Mouse (Mus musculus) kidney, embryonic 14.5 days (tissue): ENCODE measurements around the gene Ifitm10. TPM values are rescaled to one million over a fixed set of nuclear protein-coding genes. Genes with fewer than 3 reads are reported as not detected.
"Not testable (repeated sequence)": the region's sequence is repeated elsewhere in the genome, so short reads cannot be mapped to it uniquely, and the experiment has no call there.

ENCODE experiments used
- ATAC-seq: fragments of 200-750 bp; cut with Nextera tagmentation; 2 replicates; pipeline ENCODE4 v1.8.0; 2017; ENCODE audit warnings: moderate number of reproducible peaks, mild to moderate bottlenecking, moderate TSS enrichment, moderate library complexity; ENCODE audit not compliant: low FRiP score, low TSS enrichment
- H3K27ac ChIP-seq: fragments of 300-500 bp; sonication (generic); 2 replicates; pipeline ENCODE4 v1.5.1; 2014; ENCODE audit warnings: low read depth, mild to moderate bottlenecking, low read length, moderate library complexity, mixed read lengths
- H3K27me3 ChIP-seq: fragments of 300-500 bp; sonication (generic); 2 replicates; pipeline ENCODE4 v1.6.1; 2014; ENCODE audit warnings: mild to moderate bottlenecking, low read length; ENCODE audit not compliant: control insufficient read depth, insufficient read depth
- H3K36me3 ChIP-seq: fragments of 300-500 bp; sonication (generic); 2 replicates; pipeline ENCODE4 v1.6.1; 2014; ENCODE audit warnings: low read length, mixed read lengths; ENCODE audit not compliant: control insufficient read depth, insufficient read depth
- H3K4me1 ChIP-seq: fragments of 300-500 bp; sonication (generic); 2 replicates; pipeline ENCODE4 v1.6.1; 2014; ENCODE audit warnings: low read length, mixed read lengths; ENCODE audit not compliant: control insufficient read depth, insufficient read depth
- H3K4me2 ChIP-seq: fragments of 300-500 bp; sonication (generic); replicated peaks from 2 replicates; pipeline ENCODE4 v1.6.1; 2014; ENCODE audit warnings: low read depth, mild to moderate bottlenecking, low read length
- H3K4me3 ChIP-seq: fragments of 300-500 bp; sonication (generic); 2 replicates; pipeline ENCODE4 v1.5.1; 2014; ENCODE audit warnings: mild to moderate bottlenecking, low read length
- H3K9ac ChIP-seq: fragments of 300-500 bp; sonication (generic); 2 replicates; pipeline ENCODE4 v1.6.1; 2014; ENCODE audit warnings: low read depth, mild to moderate bottlenecking, low read length, moderate library complexity
- H3K9me3 ChIP-seq: fragments of 300-500 bp; sonication (generic); 2 replicates; pipeline ENCODE4 v1.6.1; 2016; ENCODE audit warnings: low read length; ENCODE audit not compliant: control insufficient read depth
- WGBS: fragments of 180-500 bp; shearing (Covaris S2); extraction: QIAGEN DNeasy Blood & Tissue Kit; methylation state at CpG from one replicate; pipeline ENCODE4 v1.1.7; 2014; 5-methylcytosine and 5-hydroxymethylcytosine counted together
- polyA plus RNA-seq: library from polyadenylated mRNA; unstranded; fragments of >200 nt; fragmentation: Nextera tagmentation; extraction: Ambion mirVana; gene quantifications from 2 replicates; pipeline ENCODE4 v1.2.1, GENCODE M21; 2014

Ifitm10 gene
- polyA plus RNA-seq, 1 experiment from 2014 or later: 1.4 TPM

GRCm38 (mm10) chr7:142328507-142328906 lies 45.0 kb downstream of the Ifitm10 start:
- H3K9ac ChIP-seq: no peak overlapping the region
- no peaks in the 10 kb centered on the region for H3K27me3 ChIP-seq
- H3K9me3 ChIP-seq: no peaks in the 10 kb centered on the region
- H3K4me3 ChIP-seq: no peak overlapping the region
- peaks cover 18% of the 10 kb centered on the region for H3K4me1 ChIP-seq
- H3K4me2 ChIP-seq: no peak overlapping the region
- ATAC-seq: no peak
- 45% methylated on average over 3 of the region's 3 CpGs for WGBS
- no peaks in the 10 kb centered on the region for H3K36me3 ChIP-seq
- H3K27ac ChIP-seq: no peak overlapping the region

DNA sequence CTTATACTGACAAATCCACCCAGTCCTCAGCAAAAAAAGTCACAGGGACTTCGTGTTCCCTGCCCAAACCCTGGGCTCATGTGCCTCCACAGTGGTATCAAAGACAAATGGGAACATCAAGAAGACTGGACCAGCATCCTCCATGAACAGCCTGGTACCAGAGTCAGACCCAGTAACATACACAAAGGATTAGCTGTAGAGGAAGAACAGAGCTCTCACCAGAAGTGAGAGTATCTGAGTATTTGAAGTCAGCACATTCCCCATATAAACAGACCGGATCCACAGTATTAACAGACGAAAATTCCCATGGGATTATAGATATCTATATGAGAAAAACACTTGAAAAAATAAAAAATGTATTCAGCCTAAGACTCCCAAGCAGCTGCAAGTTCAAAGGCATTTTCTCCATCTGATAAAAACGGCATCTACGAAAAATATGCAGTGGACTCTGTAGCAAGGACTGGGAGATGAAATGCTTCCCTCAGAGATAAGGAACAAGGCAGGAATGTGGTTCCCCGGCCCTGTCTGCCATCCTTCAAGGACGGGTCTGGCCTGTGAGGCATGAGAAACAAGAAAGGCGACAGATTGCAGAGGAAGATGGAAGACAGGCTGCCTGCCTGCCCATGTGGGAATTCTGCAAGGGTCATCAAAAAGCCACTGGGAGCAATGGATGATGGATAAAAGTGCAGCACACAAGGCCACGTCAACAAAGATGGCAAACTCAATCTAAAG lies 46.7 kb downstream of the Ifitm10 start:
- peaks cover 18% of the 10 kb centered on the region for H3K4me1 ChIP-seq
- no peak for ATAC-seq
- no peak overlapping the region for H3K4me3 ChIP-seq
- H3K4me2 ChIP-seq: no peak overlapping the region
- H3K27ac ChIP-seq: peak overlapping the region; percentile 10; the same call in 1 of the 2 replicates
- no peaks in the 10 kb centered on the region for H3K27me3 ChIP-seq
- no peaks in the 10 kb centered on the region for H3K9me3 ChIP-seq
- 50% methylated on average over 9 of the region's 9 CpGs for WGBS
- no peaks in the 10 kb centered on the region for H3K36me3 ChIP-seq
- no peak overlapping the region for H3K9ac ChIP-seq

DNA sequence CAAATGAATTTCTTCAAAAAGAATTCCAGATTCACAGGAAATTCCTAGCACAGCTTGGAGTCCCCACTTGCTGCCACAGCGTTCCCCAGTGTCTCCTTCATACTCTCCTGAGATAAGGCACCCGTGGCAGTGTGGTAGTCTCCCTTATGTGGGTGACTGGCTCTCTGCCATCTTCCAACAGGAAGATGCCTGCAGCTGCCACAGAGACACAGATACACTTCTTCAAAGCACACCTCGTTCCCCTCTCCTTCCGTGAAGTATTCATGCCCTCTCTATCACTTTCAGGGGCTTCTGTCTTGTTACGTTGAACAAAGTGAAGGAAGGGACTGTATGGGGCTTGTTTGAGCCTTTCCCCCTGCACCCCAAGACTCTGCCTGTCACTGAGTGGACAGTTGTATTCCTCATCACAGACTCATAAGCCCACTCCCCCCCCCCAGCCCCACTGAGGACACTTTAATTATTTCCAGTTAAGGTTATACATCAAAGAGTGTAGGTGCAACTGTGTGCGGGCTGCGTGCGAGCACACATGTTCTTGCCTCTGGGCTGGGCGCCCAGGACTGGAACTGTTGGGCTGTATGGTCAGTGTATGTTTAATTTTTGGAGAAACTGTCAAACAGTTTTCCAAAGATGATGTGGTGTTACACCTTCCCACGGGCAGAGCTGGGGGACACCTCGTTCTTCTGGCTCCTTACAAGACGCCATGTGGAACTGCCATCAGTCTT lies 50.0 kb downstream of the Ifitm10 start:
- Histone ChIP-seq H3K4me2 (no peak overlapping the region), H3K27ac (no peak overlapping the region), H3K9ac (no peak overlapping the region), H3K4me1 (peaks cover 5% of the 10 kb centered on the region; the same call in 1 of the 2 replicates), H3K4me3 (no peak overlapping the region), H3K36me3 (no peaks in the 10 kb centered on the region), H3K9me3 (no peaks in the 10 kb centered on the region), H3K27me3 (no peaks in the 10 kb centered on the region)
- ATAC-seq: no peak
- WGBS: 92% methylated on average over 12 of the region's 12 CpGs

DNA sequence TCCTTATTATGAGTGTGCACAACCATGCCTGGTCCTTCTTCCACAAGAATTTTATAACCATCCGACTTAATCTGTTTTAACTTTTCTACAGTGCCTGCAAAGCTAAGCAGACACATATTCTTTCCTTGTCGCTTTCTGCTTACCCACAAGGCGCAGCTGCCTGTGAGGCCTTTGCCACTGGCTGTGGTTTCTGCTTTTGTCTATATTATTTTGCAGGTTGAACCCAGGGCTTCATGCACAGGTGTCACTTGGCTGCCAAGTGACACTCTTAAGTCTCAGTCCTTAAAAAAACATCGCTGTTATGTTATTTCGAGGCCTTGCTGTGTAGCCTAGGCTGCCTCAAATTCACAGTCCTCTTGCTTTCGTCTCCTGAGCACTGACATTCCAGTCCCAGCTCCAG lies 50.9 kb downstream of the Ifitm10 start:
- Histone ChIP-seq H3K4me3 (no peak overlapping the region), H3K27me3 (no peaks in the 10 kb centered on the region), H3K9ac (no peak overlapping the region), H3K4me2 (no peak overlapping the region), H3K36me3 (no peaks in the 10 kb centered on the region), H3K27ac (no peak overlapping the region), H3K4me1 (peaks cover 5% of the 10 kb centered on the region; the same call in 1 of the 2 replicates), H3K9me3 (no peaks in the 10 kb centered on the region)
- no peak for ATAC-seq
- 86% methylated on average over 6 of the region's 6 CpGs for WGBS

GRCm38 (mm10) chr7:142321637-142322306 lies 51.8 kb downstream of the Ifitm10 start:
- not testable (repeated sequence) for ATAC-seq, H3K4me1 ChIP-seq, H3K27ac ChIP-seq, H3K27me3 ChIP-seq, H3K9ac ChIP-seq, H3K9me3 ChIP-seq, H3K4me3 ChIP-seq, H3K4me2 ChIP-seq, H3K36me3 ChIP-seq
- 57% methylated on average over 3 of the region's 10 CpGs for WGBS

DNA sequence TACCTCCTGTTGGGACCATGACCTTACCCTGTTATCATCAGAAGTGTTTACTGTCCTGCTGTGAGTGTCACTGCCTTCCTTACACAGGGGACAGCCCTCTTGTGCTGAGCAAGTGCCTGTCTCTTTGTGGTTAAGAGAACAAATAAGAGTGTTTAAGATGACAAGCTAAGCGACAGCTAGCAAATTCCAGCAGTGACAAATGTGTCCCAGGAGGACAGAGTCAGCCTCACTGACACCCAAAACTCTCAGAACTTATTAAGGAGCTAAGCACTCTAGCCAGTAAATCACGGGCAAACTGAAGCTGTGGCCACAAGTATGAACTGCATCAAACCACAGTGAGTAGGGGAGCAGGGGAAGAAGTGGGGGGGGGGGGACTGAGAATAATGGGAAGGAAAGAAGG lies 52.6 kb downstream of the Ifitm10 start:
- H3K27ac ChIP-seq: peak overlapping the region; percentile 2; the same call in 1 of the 2 replicates
- H3K9ac ChIP-seq: no peak overlapping the region; the same call in 1 of the 2 replicates
- ATAC-seq: peak; percentile 65

DNA sequence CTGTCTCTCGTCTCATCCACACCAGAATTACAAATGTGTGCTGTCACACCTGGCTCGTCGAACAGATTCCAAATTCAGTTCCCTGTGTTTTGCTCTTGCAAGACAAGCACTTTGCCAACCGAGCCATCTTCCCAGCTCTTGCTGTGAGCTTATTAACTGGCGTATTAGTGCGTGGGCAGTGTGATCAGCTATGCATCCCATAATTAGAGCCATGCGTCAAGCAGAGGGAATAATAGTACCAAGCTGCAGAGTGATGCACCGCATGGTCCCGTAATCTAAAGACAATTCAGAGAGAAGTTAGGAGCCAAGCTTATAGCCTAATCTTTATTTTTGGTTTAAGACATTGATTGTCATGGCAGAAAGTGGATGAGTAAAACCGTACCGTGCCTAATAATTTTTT lies 54.4 kb downstream of the Ifitm10 start:
- H3K27me3 ChIP-seq: no peaks in the 10 kb centered on the region
- H3K4me3 ChIP-seq: no peak overlapping the region
- H3K36me3 ChIP-seq: no peaks in the 10 kb centered on the region
- peaks cover 5% of the 10 kb centered on the region; the same call in 1 of the 2 replicates for H3K4me1 ChIP-seq
- ATAC-seq: no peak
- WGBS: 84% methylated on average over 11 of the region's 11 CpGs
- H3K9ac ChIP-seq: no peak overlapping the region
- H3K4me2 ChIP-seq: no peak overlapping the region
- no peaks in the 10 kb centered on the region for H3K9me3 ChIP-seq
- no peak overlapping the region for H3K27ac ChIP-seq

More for the DNA sequence above, 52.6 kb downstream of the Ifitm10 start:
- Histone ChIP-seq H3K4me1 (peaks cover 5% of the 10 kb centered on the region; the same call in 1 of the 2 replicates), H3K4me3 (no peak overlapping the region), H3K27me3 (no peaks in the 10 kb centered on the region), H3K9me3 (no peaks in the 10 kb centered on the region), H3K36me3 (no peaks in the 10 kb centered on the region), H3K4me2 (no peak overlapping the region)
- WGBS: 17% methylated on average over 2 of the region's 2 CpGs

GRCm38 (mm10) chr7:142317216-142317615 lies 56.3 kb downstream of the Ifitm10 start:
- no peak for ATAC-seq
- Histone ChIP-seq H3K4me2 (no peak overlapping the region), H3K9ac (no peak overlapping the region), H3K27me3 (no peaks in the 10 kb centered on the region), H3K9me3 (no peaks in the 10 kb centered on the region), H3K4me1 (peaks cover 5% of the 10 kb centered on the region; the same call in 1 of the 2 replicates), H3K4me3 (no peak overlapping the region), H3K27ac (no peak overlapping the region; the same call in 1 of the 2 replicates), H3K36me3 (no peaks in the 10 kb centered on the region)
- 60% methylated on average over 5 of the region's 5 CpGs for WGBS
